Mouse (Mus musculus) gastrocnemius, adult 8-10 months (tissue): ENCODE measurements around the gene Wnt11. TPM values are rescaled to one million over a fixed set of nuclear protein-coding genes. Genes with fewer than 3 reads are reported as not detected.

Experiments
- DNase-seq, 2 experiments: peaks; one replicate each; pipeline ENCODE4 v3.0.0; 2022; ENCODE audit warnings: low spot score in 2 of 2
- total RNA-seq, 4 experiments: library from RNA; stranded (reverse); gene quantifications; 2 replicates each; pipeline ENCODE4 v1.2.4; 2022

Gene Wnt11
- total RNA-seq, 4 experiments from 2014 or later: 5.3 to 7.6 (median 5.9) TPM

DNA sequence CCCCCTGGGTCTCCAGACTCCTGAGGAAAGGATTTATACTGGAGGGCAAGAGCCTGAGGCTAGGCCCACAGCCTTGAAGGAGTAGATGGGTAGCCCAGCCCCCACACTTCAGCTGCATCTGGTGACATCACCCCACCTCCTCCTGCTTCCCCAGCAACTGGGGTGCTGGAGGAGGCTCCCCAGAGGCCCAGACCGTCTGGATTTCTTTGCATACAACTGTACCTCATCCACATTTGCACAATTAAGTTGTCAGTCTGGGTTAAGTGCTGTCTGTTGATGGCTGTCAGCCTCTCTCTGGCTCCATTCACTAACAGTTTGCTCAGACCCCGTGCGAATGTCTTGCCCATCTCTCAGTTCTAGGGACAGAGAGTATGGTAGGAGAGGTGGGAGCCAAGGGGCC is 6.9 kb upstream of the Wnt11 start:
- no peak for DNase-seq

DNA sequence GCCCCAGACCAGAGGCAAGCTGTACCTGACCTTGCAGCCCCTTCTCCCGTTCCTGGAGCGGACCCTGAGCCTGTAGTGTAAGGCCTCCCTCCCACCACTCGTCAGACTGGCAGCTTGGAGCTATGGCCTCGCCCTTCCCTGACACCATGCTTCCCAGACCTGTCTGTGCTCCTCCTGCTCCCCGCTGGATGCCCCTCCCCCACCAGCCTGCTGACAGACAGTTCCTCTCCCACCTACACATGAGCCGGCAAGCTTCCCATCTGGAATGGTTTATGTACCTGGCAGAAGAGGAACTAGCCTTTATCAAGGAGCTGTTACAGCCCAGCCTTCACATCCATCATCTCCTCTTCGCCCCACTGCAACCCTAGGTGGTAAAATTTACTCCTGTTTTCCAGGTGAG is 6.0 kb upstream of the Wnt11 start:
- DNase-seq: no peak

DNA sequence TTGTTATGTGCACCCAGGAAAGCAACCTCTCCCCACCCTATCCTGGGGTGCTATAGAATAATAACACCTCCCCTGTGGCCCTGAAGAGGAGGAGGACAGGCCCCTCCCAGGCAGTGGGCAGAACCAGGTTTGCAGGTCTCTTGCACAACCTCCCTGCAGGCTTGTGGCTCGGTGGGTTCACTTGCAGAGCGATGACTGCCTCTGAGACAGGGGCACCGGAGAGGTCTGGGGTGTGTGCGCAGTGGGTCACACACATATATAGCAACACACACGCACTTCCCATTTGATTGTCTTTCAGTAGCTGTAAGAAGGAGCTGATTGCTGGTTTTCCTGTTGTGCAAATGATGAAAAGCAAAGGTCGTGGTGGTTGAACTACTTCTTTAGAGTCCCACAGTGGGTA is 3.6 kb upstream of the Wnt11 start:
- no peak for DNase-seq

- DNase-seq: no peak
Measured at GRCm38 (mm10) chr7:98835519-98836441, 868 bp downstream of the Wnt11 start.

DNA sequence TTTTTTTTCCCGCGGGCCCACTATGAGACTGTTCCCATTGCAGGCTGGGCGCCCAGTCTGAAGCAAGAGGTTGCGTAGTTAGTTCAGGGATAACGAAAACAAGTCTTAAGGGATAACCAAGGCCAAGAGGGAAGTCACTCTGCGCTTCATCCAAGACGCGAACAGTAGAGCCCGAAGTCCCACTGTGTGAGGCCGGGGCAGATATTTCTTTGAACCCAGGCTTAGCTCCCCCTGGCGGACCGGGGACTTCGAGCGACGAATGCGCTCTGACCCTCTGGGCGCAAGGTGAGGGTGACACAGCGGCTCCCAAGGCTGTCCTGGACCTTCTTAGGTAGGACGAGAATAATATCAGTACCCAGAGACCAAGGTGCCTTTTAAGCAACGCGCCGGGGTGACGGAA is 1.7 kb downstream of the Wnt11 start:
- peak; percentile 76 for DNase-seq

DNA sequence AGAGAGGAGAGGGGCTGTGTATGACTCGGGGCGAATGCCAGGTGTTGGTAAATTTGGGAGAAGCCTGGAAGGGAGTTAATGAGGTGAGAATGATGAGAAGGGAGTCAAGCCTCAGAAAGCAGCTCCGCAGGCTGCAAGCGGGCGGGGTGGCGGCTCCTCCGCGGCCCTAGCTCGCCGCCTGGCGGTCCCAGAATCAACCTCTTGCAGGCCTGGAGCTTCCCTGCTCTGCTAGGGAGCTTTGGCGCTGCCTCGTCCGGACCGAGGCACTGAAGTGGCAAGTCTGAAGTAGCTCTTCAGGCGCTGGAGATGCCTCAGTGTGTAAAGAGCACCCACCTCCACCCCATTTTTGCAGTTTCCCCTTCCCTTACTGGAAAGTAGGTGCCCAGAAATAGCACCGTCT is 3.0 kb downstream of the Wnt11 start:
- peak; percentile 65 to 78 for DNase-seq

GRCm38 (mm10) chr7:98838729-98839141 is 3.8 kb downstream of the Wnt11 start:
- DNase-seq: peak in 1 of 2 experiments; percentile 31

DNA sequence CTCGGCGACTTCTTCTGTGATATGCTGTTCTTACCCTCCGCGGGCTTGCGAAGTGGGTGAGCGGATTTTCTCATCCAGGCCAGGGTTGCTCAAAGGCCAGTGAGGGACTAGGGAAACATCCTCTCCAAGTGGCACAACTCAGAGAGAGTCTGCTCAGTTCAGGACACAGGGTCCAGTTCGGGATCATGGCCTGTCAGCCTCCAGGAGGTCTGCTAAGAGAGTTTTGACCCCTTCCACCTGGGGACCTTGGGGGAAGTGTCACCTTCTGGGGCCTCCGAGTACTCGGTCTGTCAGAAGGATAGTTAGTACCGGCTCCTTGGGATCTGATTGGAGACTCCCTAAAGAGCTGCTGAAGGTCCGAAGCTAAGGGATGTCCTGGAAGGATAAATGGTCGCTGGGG is 4.4 kb downstream of the Wnt11 start:
- DNase-seq: no peak

- DNase-seq: no peak
Measured at GRCm38 (mm10) chr7:98840771-98841170, 5.9 kb downstream of the Wnt11 start.

GRCm38 (mm10) chr7:98841802-98842201 is 6.9 kb downstream of the Wnt11 start:
- peak in 1 of 2 experiments; percentile 46 for DNase-seq

DNA sequence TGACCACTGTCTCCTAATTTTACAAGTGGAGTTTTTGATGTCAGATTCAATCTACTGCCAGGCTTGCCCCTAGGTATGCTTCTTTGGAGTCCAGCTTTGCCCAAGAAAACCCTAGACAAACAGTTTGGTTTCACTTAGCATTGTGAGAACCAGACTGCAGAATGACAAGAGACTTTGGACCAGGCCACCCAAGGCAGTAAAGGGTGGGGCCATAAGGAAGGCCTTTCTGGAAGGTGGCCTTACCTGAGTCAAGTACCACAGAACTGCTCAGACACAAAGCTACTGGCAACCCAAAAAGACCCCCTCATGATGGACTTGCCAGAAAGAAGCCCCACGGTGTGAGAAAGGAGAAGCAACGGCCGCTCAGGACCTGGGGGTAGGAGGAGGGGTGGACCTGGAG is 8.1 kb downstream of the Wnt11 start:
- DNase-seq: no peak

DNA sequence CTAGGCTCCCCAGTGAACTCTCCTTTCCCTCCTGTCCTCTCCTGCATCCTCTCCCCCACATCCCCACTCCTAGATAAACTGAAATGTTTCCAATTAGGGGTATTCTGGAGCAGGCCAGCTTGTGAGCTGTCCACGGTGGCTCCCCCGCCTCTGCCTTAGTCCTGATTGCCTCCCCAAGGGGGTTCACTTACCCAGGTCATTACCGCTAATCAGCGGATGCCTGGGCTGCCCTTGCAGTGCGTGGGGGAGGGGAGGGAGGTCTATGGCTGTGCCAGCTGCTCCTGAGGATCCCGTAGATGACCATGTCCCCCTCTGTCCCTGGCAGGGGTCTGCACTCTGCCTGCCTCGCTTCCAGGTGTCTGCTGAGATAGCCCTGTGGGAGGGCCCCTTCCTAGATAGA is 8.7 kb downstream of the Wnt11 start:
- no peak for DNase-seq

DNA sequence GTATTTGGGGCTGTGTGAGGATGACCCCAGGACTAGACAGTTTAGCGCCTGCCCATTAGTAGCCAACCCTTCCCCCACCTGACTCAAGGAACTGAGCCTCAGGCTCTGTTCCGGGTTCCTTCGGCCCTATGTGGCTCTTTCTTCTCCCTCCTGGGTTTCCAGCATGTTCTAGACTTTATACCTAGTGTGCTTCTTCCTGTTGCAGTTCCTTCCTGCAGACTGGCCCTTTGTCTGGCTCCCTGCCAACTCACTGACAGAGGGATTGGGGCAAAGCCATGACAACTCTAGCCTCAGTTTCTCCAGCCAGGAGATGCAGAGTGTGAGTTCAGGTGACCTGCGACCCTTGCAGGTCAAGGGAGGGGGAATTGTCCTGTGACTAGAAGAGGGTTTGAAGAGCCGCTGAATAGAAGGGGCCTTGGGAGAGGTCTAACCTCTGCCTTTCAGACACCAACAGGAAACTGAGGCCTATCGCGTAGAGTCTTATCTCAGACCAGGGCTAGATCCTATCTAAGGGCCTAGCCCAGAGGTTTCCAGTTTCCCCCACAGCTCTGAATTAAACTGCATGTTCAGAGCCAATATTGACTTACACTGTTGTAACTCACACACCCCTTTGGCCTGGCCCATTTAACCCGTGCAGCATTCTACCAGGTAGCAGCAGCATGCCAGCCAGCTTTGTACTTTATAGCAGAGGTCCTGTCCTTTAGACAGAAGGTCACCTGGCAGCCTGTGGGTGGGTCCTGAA is 14.2 kb downstream of the Wnt11 start:
- no peak for DNase-seq

DNA sequence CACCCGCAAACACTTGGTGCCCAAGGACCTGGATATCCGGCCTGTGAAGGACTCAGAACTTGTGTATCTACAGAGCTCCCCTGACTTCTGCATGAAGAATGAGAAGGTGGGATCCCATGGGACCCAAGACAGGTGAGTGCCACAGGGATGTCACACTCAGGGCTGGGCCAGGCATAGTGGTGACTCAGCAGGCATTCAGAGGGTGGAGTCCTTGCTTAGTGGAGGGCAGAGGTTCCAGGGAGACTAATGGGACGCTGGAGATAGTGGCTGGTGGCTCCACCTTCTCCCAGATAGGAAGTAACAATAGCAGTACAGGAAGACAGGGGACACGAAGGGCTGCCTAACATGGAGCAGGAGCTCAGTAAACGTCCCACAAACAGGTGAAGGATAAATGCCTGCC is 15.5 kb downstream of the Wnt11 start:
- no peak for DNase-seq

DNA sequence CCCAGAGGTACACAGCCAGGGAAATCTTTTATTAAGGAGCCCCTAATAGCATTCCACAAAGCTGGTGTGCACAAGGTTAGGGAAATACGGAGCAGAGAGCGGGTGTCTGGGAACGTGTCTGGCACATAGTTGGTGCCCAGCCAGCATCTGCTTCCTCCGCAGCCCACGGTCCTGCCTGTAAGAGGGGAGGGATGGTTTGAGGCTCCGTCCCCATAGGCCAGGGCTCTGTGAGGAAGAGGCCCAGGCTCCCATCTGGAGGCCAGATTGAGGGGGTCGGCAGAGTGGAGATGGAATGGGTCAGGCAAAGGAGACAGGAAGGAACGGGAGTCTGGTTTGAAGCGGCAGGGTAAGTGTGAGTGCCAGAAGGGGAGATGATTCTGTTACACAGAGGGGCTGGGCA is 16.3 kb downstream of the Wnt11 start:
- DNase-seq: no peak

GRCm38 (mm10) chr7:98852950-98853650 is 18.2 kb downstream of the Wnt11 start:
- peak; percentile 52 to 68 for DNase-seq

DNA sequence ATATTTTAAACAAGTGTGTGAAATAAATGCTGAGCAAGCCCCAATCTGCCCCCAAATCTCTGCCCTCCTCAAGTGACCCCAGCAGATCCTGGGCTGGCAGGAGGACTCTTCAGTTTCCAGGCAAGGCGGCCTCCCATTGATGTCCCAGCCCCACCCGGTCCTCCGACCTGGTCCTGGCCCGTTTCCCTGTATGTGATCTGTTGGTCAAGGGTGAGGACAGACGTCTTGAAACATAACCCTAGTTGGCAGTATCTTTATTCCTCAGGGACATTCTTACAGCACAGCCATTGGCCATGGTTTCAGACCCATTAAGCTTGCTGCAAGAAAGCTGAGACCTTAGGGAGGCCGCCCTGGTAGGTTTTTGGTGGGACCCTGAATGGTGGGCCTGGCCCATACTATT is 18.9 kb downstream of the Wnt11 start:
- DNase-seq: peak; percentile 74 to 87

GRCm38 (mm10) chr7:98855388-98855787 is 20.5 kb downstream of the Wnt11 start:
- DNase-seq: no peak

GRCm38 (mm10) chr7:98856128-98856527 is 21.2 kb downstream of the Wnt11 start:
- DNase-seq: no peak

DNA sequence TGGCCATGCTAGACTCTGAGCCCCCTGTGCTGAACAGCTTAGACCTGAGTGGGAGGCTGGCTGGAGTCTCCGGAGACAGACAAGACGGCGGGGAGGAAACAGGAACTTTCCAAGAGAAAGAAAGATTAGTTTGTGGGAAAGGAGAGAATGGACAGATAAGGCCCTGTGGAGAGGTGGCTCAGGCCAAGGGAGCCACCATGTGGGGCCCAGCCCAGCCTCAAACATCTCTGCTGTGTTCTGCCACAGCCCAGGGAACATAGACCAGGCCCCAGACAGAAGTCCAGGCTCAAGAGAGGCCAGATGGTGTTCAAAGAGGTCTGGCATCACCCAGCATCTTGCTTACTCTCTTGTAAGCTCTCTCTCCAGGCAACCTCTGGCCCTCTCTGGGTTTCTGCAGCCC is 22.2 kb downstream of the Wnt11 start:
- DNase-seq: no peak

DNA sequence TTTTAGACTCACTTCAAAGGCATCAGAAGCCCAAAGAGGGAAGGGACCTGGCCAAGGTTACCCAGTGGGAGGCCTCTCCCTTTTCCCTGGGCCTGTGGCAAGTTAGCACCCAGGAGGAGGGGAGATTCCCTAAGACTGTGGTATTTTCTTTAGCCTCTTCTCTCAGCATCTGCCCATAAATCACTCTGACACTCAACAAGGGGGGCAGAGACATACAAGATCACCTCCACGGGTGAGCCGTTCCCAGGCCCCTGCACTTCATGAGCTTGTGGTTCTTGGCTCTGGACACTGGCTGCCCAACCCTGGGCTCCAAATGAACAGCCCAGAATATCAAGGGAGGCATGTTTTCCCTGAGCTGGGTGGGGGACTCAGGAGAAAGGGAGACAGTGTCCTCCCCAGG is 26.1 kb downstream of the Wnt11 start:
- DNase-seq: no peak

DNA sequence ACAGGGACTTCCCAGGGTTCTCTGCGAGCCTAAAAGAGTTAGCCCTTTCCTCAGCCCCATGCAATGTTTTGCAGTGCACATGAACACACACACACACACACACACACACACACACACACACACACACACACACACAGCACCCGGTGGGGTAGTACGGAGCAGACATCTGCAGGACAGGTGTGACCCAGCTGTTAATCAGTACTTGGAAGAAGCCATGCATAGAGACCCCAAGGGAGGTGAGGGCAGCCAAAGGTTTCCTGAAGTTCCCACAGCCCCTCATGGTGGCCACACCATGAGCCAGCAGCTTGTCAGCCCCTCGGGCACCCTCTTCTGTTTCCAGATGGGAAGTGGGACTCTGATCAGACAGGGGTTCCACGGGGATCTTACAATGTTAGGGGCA is 28.1 kb downstream of the Wnt11 start:
- no peak for DNase-seq
